Mouse (Mus musculus): Measurements from ENCODE around the gene Rhobtb1. TPM values are rescaled to one million over a fixed set of nuclear protein-coding genes. Genes with fewer than 3 reads are reported as not detected.

The Rhobtb1 gene
- total RNA-seq, 1 experiment, result 2.7 TPM

- no peak overlapping the region for H3K27ac ChIP-seq (ENCODE audit: insufficient read depth, low read depth, low read length, poor library complexity, severe bottlenecking)
- H3K4me1 ChIP-seq (ENCODE audit: control insufficient read depth in 2 of 2, insufficient read depth in 2 of 2, low read length in 2 of 2, poor library complexity in 1 of 2), result no peaks in the 10 kb centered on the region
- in situ Hi-C loops (cut with MboI; ENCODE audit: low sequenced_read_pairs in 2 of 2, unreplicated experiment in 2 of 2), result no loop called here
- H3K9me3 ChIP-seq (ENCODE audit: control insufficient read depth, insufficient read depth, low read depth, low read length), result no peaks in the 10 kb centered on the region
- TF ChIP-seq HCFC1 (IDR thresholded peaks at IDR 0.05; ENCODE audit: borderline replicate concordance, insufficient read depth, low read length) (no peak), CHD2 (IDR thresholded peaks at IDR 0.05; ENCODE audit: low read depth, low read length) (no peak), ZNF384 (IDR thresholded peaks at IDR 0.05; ENCODE audit: low read depth, low read length) (no peak), MAFK (IDR thresholded peaks at IDR 0.05; ENCODE audit: insufficient read depth, low read depth, low read length) (no peak), ZC3H11A (IDR thresholded peaks at IDR 0.05; ENCODE audit: borderline replicate concordance, low read depth, low read length) (no peak)
- no peaks in the 10 kb centered on the region for H3K36me3 ChIP-seq (ENCODE audit: control insufficient read depth, insufficient read depth, low read length, poor library complexity, severe bottlenecking)
- H3K4me3 ChIP-seq (ENCODE audit: insufficient read depth in 1 of 2, low read depth in 1 of 2, low read length in 2 of 2, poor library complexity in 1 of 2, severe bottlenecking in 1 of 2), result no peak overlapping the region
- DNase-seq (ENCODE audit: low read depth, low spot score), result no peak
- no peak overlapping the region for H3K9ac ChIP-seq (ENCODE audit: insufficient read depth, low read depth, low read length, poor library complexity, severe bottlenecking)
Measured at GRCm38 (mm10) chr10:69220296-69220695, 69.1 kb downstream of the Rhobtb1 start.

DNA sequence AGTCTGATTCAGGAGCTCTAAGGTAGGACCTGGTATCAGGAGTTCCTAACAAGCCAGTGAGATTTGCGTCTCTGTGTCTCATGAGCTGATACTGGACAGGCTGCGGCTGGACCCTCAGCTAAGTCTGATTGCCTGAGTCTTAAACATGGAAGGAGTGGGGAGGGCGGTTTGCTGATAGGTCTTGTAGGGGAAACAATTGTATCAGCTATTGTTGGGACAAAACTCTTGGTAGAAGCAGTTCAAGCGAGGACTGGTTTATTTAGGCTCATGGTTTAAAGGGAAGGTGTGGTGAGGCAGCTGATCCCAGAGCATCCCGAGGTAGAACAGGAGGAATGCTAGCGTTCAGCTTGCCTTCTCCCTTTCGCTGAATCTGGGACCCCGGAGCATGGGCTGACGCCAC, 69.9 kb downstream of the Rhobtb1 start:
- Histone ChIP-seq H3K36me3 (ENCODE audit: control insufficient read depth, insufficient read depth, low read length, poor library complexity, severe bottlenecking) (no peaks in the 10 kb centered on the region), H3K4me3 (ENCODE audit: insufficient read depth in 1 of 2, low read depth in 1 of 2, low read length in 2 of 2, poor library complexity in 1 of 2, severe bottlenecking in 1 of 2) (no peak overlapping the region), H3K9ac (ENCODE audit: insufficient read depth, low read depth, low read length, poor library complexity, severe bottlenecking) (no peak overlapping the region), H3K9me3 (ENCODE audit: control insufficient read depth, insufficient read depth, low read depth, low read length) (no peaks in the 10 kb centered on the region), H3K27ac (ENCODE audit: insufficient read depth, low read depth, low read length, poor library complexity, severe bottlenecking) (no peak overlapping the region), H3K4me1 (ENCODE audit: control insufficient read depth in 2 of 2, insufficient read depth in 2 of 2, low read length in 2 of 2, poor library complexity in 1 of 2) (no peaks in the 10 kb centered on the region)
- no peak for DNase-seq (ENCODE audit: low read depth, low spot score)
- in situ Hi-C loops (cut with MboI; ENCODE audit: low sequenced_read_pairs in 2 of 2, unreplicated experiment in 2 of 2), result no loop called here
- TF ChIP-seq ZNF384 (IDR thresholded peaks at IDR 0.05; ENCODE audit: low read depth, low read length), result no peak
- no peak for TF ChIP-seq HCFC1 (IDR thresholded peaks at IDR 0.05; ENCODE audit: borderline replicate concordance, insufficient read depth, low read length)

DNA sequence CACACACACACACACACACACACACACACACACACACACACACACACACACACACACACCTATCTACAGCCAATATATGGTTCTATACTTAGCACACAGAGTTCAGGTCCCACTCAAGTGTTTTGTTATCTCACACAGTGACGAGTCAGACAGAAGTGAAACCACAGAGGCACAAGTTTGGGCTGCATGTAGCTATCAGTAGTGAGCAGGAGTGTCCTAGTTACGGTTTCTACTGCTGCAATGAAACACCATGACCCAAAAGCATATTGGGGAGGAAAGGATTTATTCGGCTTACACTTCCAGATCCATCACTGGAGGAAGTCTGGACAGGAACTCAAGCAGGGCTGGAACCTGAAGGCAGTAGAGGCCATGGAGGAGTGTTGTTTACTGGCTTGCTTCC, 70.7 kb downstream of the Rhobtb1 start:
- H3K4me1 ChIP-seq (ENCODE audit: control insufficient read depth in 2 of 2, insufficient read depth in 2 of 2, low read length in 2 of 2, poor library complexity in 1 of 2), result no peaks in the 10 kb centered on the region
- no peak overlapping the region for H3K4me3 ChIP-seq (ENCODE audit: insufficient read depth in 1 of 2, low read depth in 1 of 2, low read length in 2 of 2, poor library complexity in 1 of 2, severe bottlenecking in 1 of 2)

DNA sequence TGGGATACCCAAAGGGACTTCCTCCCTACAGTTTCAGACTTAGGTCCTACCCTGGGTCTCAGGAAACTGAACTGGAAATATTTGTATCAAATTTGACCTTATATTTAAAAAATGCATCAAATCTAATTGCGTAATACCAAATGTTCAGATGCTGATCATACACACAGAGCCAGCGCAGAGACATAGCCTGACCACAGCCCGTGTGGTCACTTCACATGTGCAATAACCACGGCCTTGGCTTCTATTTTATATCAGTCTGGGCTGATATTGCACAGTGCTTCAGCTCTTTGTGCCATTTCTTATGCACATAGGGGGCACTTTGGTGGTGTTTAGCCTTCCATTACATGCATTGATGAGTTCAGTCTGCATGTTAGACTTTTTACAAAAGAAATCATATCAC, 72.0 kb downstream of the Rhobtb1 start:
- no peak for DNase-seq (ENCODE audit: low read depth, low spot score)
- H3K4me1 ChIP-seq (ENCODE audit: control insufficient read depth in 2 of 2, insufficient read depth in 2 of 2, low read length in 2 of 2, poor library complexity in 1 of 2), result no peaks in the 10 kb centered on the region
- no peak overlapping the region for H3K4me3 ChIP-seq (ENCODE audit: insufficient read depth in 1 of 2, low read depth in 1 of 2, low read length in 2 of 2, poor library complexity in 1 of 2, severe bottlenecking in 1 of 2)
- in situ Hi-C loops (cut with MboI; ENCODE audit: low sequenced_read_pairs in 2 of 2, unreplicated experiment in 2 of 2), result no loop called here
- TF ChIP-seq HCFC1 (IDR thresholded peaks at IDR 0.05; ENCODE audit: borderline replicate concordance, insufficient read depth, low read length) (no peak), CHD2 (IDR thresholded peaks at IDR 0.05; ENCODE audit: low read depth, low read length) (no peak), ZNF384 (IDR thresholded peaks at IDR 0.05; ENCODE audit: low read depth, low read length) (no peak), MAFK (IDR thresholded peaks at IDR 0.05; ENCODE audit: insufficient read depth, low read depth, low read length) (no peak), ZC3H11A (IDR thresholded peaks at IDR 0.05; ENCODE audit: borderline replicate concordance, low read depth, low read length) (no peak)
- H3K9me3 ChIP-seq (ENCODE audit: control insufficient read depth, insufficient read depth, low read depth, low read length), result no peaks in the 10 kb centered on the region
- no peak overlapping the region for H3K27ac ChIP-seq (ENCODE audit: insufficient read depth, low read depth, low read length, poor library complexity, severe bottlenecking)
- H3K36me3 ChIP-seq (ENCODE audit: control insufficient read depth, insufficient read depth, low read length, poor library complexity, severe bottlenecking), result no peaks in the 10 kb centered on the region
- H3K9ac ChIP-seq (ENCODE audit: insufficient read depth, low read depth, low read length, poor library complexity, severe bottlenecking), result no peak overlapping the region

More for the DNA sequence above, 70.7 kb downstream of the Rhobtb1 start:
- in situ Hi-C loops (cut with MboI; ENCODE audit: low sequenced_read_pairs in 2 of 2, unreplicated experiment in 2 of 2), result no loop called here
- no peak for DNase-seq (ENCODE audit: low read depth, low spot score)
- TF ChIP-seq ZC3H11A (IDR thresholded peaks at IDR 0.05; ENCODE audit: borderline replicate concordance, low read depth, low read length), result no peak
- TF ChIP-seq MAFK (IDR thresholded peaks at IDR 0.05; ENCODE audit: insufficient read depth, low read depth, low read length), result no peak
- no peak for TF ChIP-seq CHD2 (IDR thresholded peaks at IDR 0.05; ENCODE audit: low read depth, low read length)
- H3K36me3 ChIP-seq (ENCODE audit: control insufficient read depth, insufficient read depth, low read length, poor library complexity, severe bottlenecking), result no peaks in the 10 kb centered on the region
- H3K27ac ChIP-seq (ENCODE audit: insufficient read depth, low read depth, low read length, poor library complexity, severe bottlenecking), result no peak overlapping the region
- no peak overlapping the region for H3K9ac ChIP-seq (ENCODE audit: insufficient read depth, low read depth, low read length, poor library complexity, severe bottlenecking)
- H3K9me3 ChIP-seq (ENCODE audit: control insufficient read depth, insufficient read depth, low read depth, low read length), result no peaks in the 10 kb centered on the region

- H3K4me3 ChIP-seq (ENCODE audit: insufficient read depth in 1 of 2, low read depth in 1 of 2, low read length in 2 of 2, poor library complexity in 1 of 2, severe bottlenecking in 1 of 2), result no peak overlapping the region
- no peaks in the 10 kb centered on the region for H3K4me1 ChIP-seq (ENCODE audit: control insufficient read depth in 2 of 2, insufficient read depth in 2 of 2, low read length in 2 of 2, poor library complexity in 1 of 2)
- H3K9ac ChIP-seq (ENCODE audit: insufficient read depth, low read depth, low read length, poor library complexity, severe bottlenecking), result no peak overlapping the region
- TF ChIP-seq MAFK (IDR thresholded peaks at IDR 0.05; ENCODE audit: insufficient read depth, low read depth, low read length) (no peak), ZC3H11A (IDR thresholded peaks at IDR 0.05; ENCODE audit: borderline replicate concordance, low read depth, low read length) (no peak), ZNF384 (IDR thresholded peaks at IDR 0.05; ENCODE audit: low read depth, low read length) (no peak), HCFC1 (IDR thresholded peaks at IDR 0.05; ENCODE audit: borderline replicate concordance, insufficient read depth, low read length) (no peak), CHD2 (IDR thresholded peaks at IDR 0.05; ENCODE audit: low read depth, low read length) (no peak)
- in situ Hi-C loops (cut with MboI; ENCODE audit: low sequenced_read_pairs in 2 of 2, unreplicated experiment in 2 of 2), result no loop called here
- H3K9me3 ChIP-seq (ENCODE audit: control insufficient read depth, insufficient read depth, low read depth, low read length), result no peaks in the 10 kb centered on the region
- no peak for DNase-seq (ENCODE audit: low read depth, low spot score)
- no peaks in the 10 kb centered on the region for H3K36me3 ChIP-seq (ENCODE audit: control insufficient read depth, insufficient read depth, low read length, poor library complexity, severe bottlenecking)
- H3K27ac ChIP-seq (ENCODE audit: insufficient read depth, low read depth, low read length, poor library complexity, severe bottlenecking), result no peak overlapping the region
Measured at GRCm38 (mm10) chr10:69224276-69224675, 73.0 kb downstream of the Rhobtb1 start.

Measured in ES-E14 (cell line).